Comparison of ENCODE assay signal across 8 mouse cellular contexts in the genomic region with DNA sequence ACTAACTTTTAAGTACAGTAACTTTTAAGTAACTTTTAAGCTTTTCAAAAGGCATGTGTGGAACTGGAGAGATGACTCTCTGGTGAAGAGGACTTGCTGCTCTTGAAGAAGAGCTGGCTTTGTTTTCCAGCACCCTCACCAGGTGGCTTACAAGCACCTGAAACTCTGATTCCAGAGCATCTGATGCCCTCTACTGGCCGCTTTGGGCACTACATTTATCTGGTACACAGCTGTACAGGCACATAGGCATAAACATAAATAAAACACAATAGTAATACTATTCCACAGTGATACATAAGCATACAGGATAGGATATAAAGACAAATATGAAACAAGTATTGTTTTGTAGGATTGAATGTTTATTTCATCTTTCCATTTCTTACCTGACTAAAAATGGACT.
DNase-seq lines count a peak whose midpoint lies in the region; ATAC-seq and TF ChIP-seq lines count a peak whose summit lies in the region.

No protein-coding gene starts in this region.

- no peaks in the 10 kb centered on the region for H3K36me3 ChIP-seq in forebrain, embryonic 11.5 days (ENCODE audit: control insufficient read depth, insufficient read depth, low read length)
- no peaks in the 10 kb centered on the region for H3K36me3 ChIP-seq in forebrain, embryonic 15.5 days
- H3K36me3 ChIP-seq in liver, adult 2 months (ENCODE audit: control insufficient read depth, insufficient read depth, low read length) = no peaks in the 10 kb centered on the region
- no peaks in the 10 kb centered on the region for H3K36me3 ChIP-seq in liver, embryonic 11.5 days (ENCODE audit: control insufficient read depth, insufficient read depth, low read length)

- H3K9me3 ChIP-seq in forebrain, embryonic 11.5 days (ENCODE audit: control insufficient read depth, low read length) = no peaks in the 10 kb centered on the region
- H3K9me3 ChIP-seq in forebrain, embryonic 15.5 days = no peaks in the 10 kb centered on the region
- no peaks in the 10 kb centered on the region for H3K9me3 ChIP-seq in liver, embryonic 11.5 days (ENCODE audit: control insufficient read depth, low read length)

- no peak overlapping the region for H3K9ac ChIP-seq in forebrain, embryonic 11.5 days (ENCODE audit: low read length)
- H3K9ac ChIP-seq in forebrain, embryonic 15.5 days (replicated peaks) = no peak overlapping the region
- H3K9ac ChIP-seq in liver, adult 2 months (ENCODE audit: low read depth, low read length) = no peak overlapping the region
- no peak overlapping the region for H3K9ac ChIP-seq in liver, embryonic 11.5 days (ENCODE audit: low read depth, low read length)

- DNase-seq in forebrain, embryonic 11.5 days (ENCODE audit: low spot score) = peak; percentile 69
- DNase-seq in liver, adult 2 months (ENCODE audit: extremely low read depth, low read depth, low spot score) = peak; percentile 41
- no peak for DNase-seq in liver, embryonic 11.5 days (ENCODE audit: low spot score)
- peak; percentile 39 for DNase-seq in WW6 (ENCODE audit: low read depth, low spot score)
- peak; percentile 7 for DNase-seq in embryo, embryonic 11.5 days (ENCODE audit: low read depth, low spot score)
- peak; percentile 59 for DNase-seq in lung, postnatal 36 days
- DNase-seq in T-cell, adult 2 months (ENCODE audit: low spot score) = no peak

- ATAC-seq in forebrain, embryonic 11.5 days (replicated peaks; ENCODE audit: low FRiP score) = 0 out of 2 replicates have a peak, but pooled peaks have one; percentile 30
- ATAC-seq in forebrain, embryonic 15.5 days (replicated peaks) = no peak
- no peak for ATAC-seq in liver, embryonic 11.5 days (replicated peaks; ENCODE audit: low FRiP score)

- 2% methylated on average over 1 of the region's 1 CpGs for WGBS in forebrain, embryonic 11.5 days
- 0% methylated on average over 1 of the region's 1 CpGs for WGBS in forebrain, embryonic 15.5 days
- WGBS in liver, adult 2 months = 2% methylated on average over 1 of the region's 1 CpGs
- WGBS in liver, embryonic 11.5 days = 0% methylated on average over 1 of the region's 1 CpGs

- no peak overlapping the region for H3K27ac ChIP-seq in forebrain, embryonic 11.5 days (ENCODE audit: low read depth, low read length)
- H3K27ac ChIP-seq in forebrain, embryonic 15.5 days (replicated peaks) = no peak overlapping the region
- no peak overlapping the region for H3K27ac ChIP-seq in liver, adult 2 months (replicated peaks; ENCODE audit: insufficient read depth, low read depth, low read length)
- H3K27ac ChIP-seq in liver, embryonic 11.5 days (ENCODE audit: low read depth, low read length) = no peak overlapping the region

- TF ChIP-seq CTCF in liver, adult 2 months (IDR thresholded peaks at IDR 0.05; ENCODE audit: low read depth, low read length) = peak; percentile 60

- H3K4me2 ChIP-seq in forebrain, embryonic 11.5 days (ENCODE audit: low read depth, low read length, severe bottlenecking) = no peak overlapping the region
- no peak overlapping the region for H3K4me2 ChIP-seq in forebrain, embryonic 15.5 days (replicated peaks)
- no peak overlapping the region for H3K4me2 ChIP-seq in liver, embryonic 11.5 days

- H3K79me2 ChIP-seq in liver, adult 2 months (ENCODE audit: control insufficient read depth, insufficient read depth, low read length) = no peaks in the 10 kb centered on the region

- no peak for TF ChIP-seq POLR2A in liver, adult 2 months (IDR thresholded peaks at IDR 0.05; ENCODE audit: extremely low read depth, insufficient read depth, low read length)

- H3K27me3 ChIP-seq in forebrain, embryonic 11.5 days (ENCODE audit: control insufficient read depth, insufficient read depth, low read length) = no peaks in the 10 kb centered on the region
- H3K27me3 ChIP-seq in forebrain, embryonic 15.5 days = no peaks in the 10 kb centered on the region
- no peaks in the 10 kb centered on the region for H3K27me3 ChIP-seq in liver, adult 2 months (ENCODE audit: control insufficient read depth, insufficient read depth, low read length)
- no peaks in the 10 kb centered on the region for H3K27me3 ChIP-seq in liver, embryonic 11.5 days (replicated peaks; ENCODE audit: control insufficient read depth, insufficient read depth, low read length)

- no peak overlapping the region for H3K4me3 ChIP-seq in forebrain, embryonic 11.5 days (ENCODE audit: low read depth, low read length)
- H3K4me3 ChIP-seq in forebrain, embryonic 15.5 days = no peak overlapping the region
- no peak overlapping the region for H3K4me3 ChIP-seq in liver, adult 2 months (ENCODE audit: insufficient read depth, low read depth, low read length)
- no peak overlapping the region for H3K4me3 ChIP-seq in liver, embryonic 11.5 days (ENCODE audit: low read depth, low read length)

- no peaks in the 10 kb centered on the region for H3K4me1 ChIP-seq in forebrain, embryonic 11.5 days (replicated peaks; ENCODE audit: control insufficient read depth, insufficient read depth, low read length)
- no peaks in the 10 kb centered on the region for H3K4me1 ChIP-seq in forebrain, embryonic 15.5 days
- no peaks in the 10 kb centered on the region for H3K4me1 ChIP-seq in liver, adult 2 months (ENCODE audit: control insufficient read depth, insufficient read depth, low read length)
- H3K4me1 ChIP-seq in liver, embryonic 11.5 days (replicated peaks; ENCODE audit: control insufficient read depth, insufficient read depth, low read length) = no peaks in the 10 kb centered on the region

Comparison
In these comparisons a context has a peak if more than half of its experiments do, and no peak if none do; other contexts are left out.
1. DNase-seq: peak in forebrain, embryonic 11.5 days (single experiment), liver, adult 2 months (single experiment), WW6 (single experiment), embryo, embryonic 11.5 days (single experiment) and lung, postnatal 36 days (single experiment); none in liver, embryonic 11.5 days (single experiment) and T-cell, adult 2 months (single experiment).